Mouse (Mus musculus) limb, embryonic 13.5 days (tissue): ENCODE measurements at regions not wholly inside any gene's neighbourhood (a gene's known extent, or its start where the extent isn't known, plus 50 kb on each side); places are given as distances from the start of the nearest gene placed in this dataset.
A peak's percentile ranks its signal among the peaks of the same experiment; 100 is the strongest.

Experiments used
- ATAC-seq: fragments of 200-750 bp; cut with Nextera tagmentation; 2 replicates; pipeline ENCODE4 v1.8.0; 2017; ENCODE audit warnings: low read depth, moderate number of reproducible peaks, moderate TSS enrichment; ENCODE audit not compliant: low FRiP score
- H3K27ac ChIP-seq: fragments of 300-500 bp; sonication (generic); 2 replicates; pipeline ENCODE4 v1.5.1; 2015; ENCODE audit warnings: inconsistent platforms, mild to moderate bottlenecking, moderate library complexity
- H3K27me3 ChIP-seq: fragments of 300-500 bp; sonication (generic); 2 replicates; pipeline ENCODE4 v1.6.1; 2015; ENCODE audit warnings: mild to moderate bottlenecking, inconsistent platforms
- H3K36me3 ChIP-seq: fragments of 300-500 bp; sonication (generic); 2 replicates; pipeline ENCODE4 v1.6.1; 2015; ENCODE audit warnings: inconsistent platforms, mild to moderate bottlenecking, moderate library complexity
- H3K4me1 ChIP-seq: fragments of 300-500 bp; sonication (generic); 2 replicates; pipeline ENCODE4 v1.6.1; 2015; ENCODE audit warnings: inconsistent platforms
- H3K4me2 ChIP-seq: fragments of 300-500 bp; sonication (generic); replicated peaks from 2 replicates; pipeline ENCODE4 v1.6.1; 2015; ENCODE audit warnings: inconsistent platforms, mild to moderate bottlenecking, moderate library complexity
- H3K4me3 ChIP-seq: fragments of 300-500 bp; sonication (generic); 2 replicates; pipeline ENCODE4 v1.5.1; 2015; ENCODE audit warnings: moderate library complexity, mild to moderate bottlenecking, inconsistent platforms
- H3K9ac ChIP-seq: fragments of 300-500 bp; sonication (generic); 2 replicates; pipeline ENCODE4 v1.6.1; 2015; ENCODE audit warnings: mild to moderate bottlenecking, inconsistent platforms
- H3K9me3 ChIP-seq: fragments of 300-500 bp; sonication (generic); 2 replicates; pipeline ENCODE4 v1.6.1; 2016; ENCODE audit warnings: inconsistent platforms
- WGBS: fragments of 180-500 bp; shearing (Covaris S2); methylation state at CpG from one replicate; pipeline ENCODE4 v1.1.7; 2015; 5-methylcytosine and 5-hydroxymethylcytosine counted together

- Histone ChIP-seq H3K27me3 (0 out of 2 replicates have a peak, but pooled peaks cover 5% of the 10 kb centered on the region), H3K9ac (no peak overlapping the region), H3K36me3 (no peaks in the 10 kb centered on the region), H3K4me2 (no peak overlapping the region), H3K27ac (no peak overlapping the region), H3K9me3 (no peaks in the 10 kb centered on the region), H3K4me1 (peaks cover 4% of the 10 kb centered on the region; the same call in 1 of the 2 replicates), H3K4me3 (no peak overlapping the region)
- ATAC-seq = no peak
- WGBS = 48% methylated on average over 5 of the region's 5 CpGs
Observed at GRCm38 (mm10) chr7:136038072-136038471, 321.9 kb upstream of the Mki67 start.

GRCm38 (mm10) chr7:136038906-136039305 is 322.7 kb upstream of the Mki67 start:
- ATAC-seq = no peak
- Histone ChIP-seq H3K9me3 (no peaks in the 10 kb centered on the region), H3K4me1 (peaks cover 4% of the 10 kb centered on the region; the same call in 1 of the 2 replicates), H3K27me3 (0 out of 2 replicates have a peak, but pooled peaks cover 5% of the 10 kb centered on the region), H3K4me2 (no peak overlapping the region), H3K27ac (no peak overlapping the region), H3K9ac (no peak overlapping the region), H3K36me3 (no peaks in the 10 kb centered on the region), H3K4me3 (no peak overlapping the region)
- WGBS = 37% methylated on average over 2 of the region's 2 CpGs

GRCm38 (mm10) chr7:136041921-136042320 is 325.8 kb upstream of the Mki67 start:
- Histone ChIP-seq H3K4me1 (peaks cover 30% of the 10 kb centered on the region), H3K9ac (no peak overlapping the region), H3K36me3 (no peaks in the 10 kb centered on the region), H3K27ac (no peak overlapping the region), H3K27me3 (0 out of 2 replicates have a peak, but pooled peaks cover 5% of the 10 kb centered on the region), H3K9me3 (no peaks in the 10 kb centered on the region), H3K4me3 (no peak overlapping the region), H3K4me2 (no peak overlapping the region)
- WGBS = 46% methylated on average over 4 of the region's 4 CpGs
- no peak for ATAC-seq

- peak overlapping the region; percentile 84 for H3K27ac ChIP-seq
- WGBS = 35% methylated on average over 14 of the region's 14 CpGs
- 0 out of 2 replicates have a peak overlapping the region, but pooled peaks have one; percentile 31 for H3K9ac ChIP-seq
- H3K4me3 ChIP-seq = no peak overlapping the region
- H3K9me3 ChIP-seq = no peaks in the 10 kb centered on the region
- H3K4me2 ChIP-seq = peak overlapping the region; percentile 27
- peaks cover 65% of the 10 kb centered on the region for H3K4me1 ChIP-seq
- ATAC-seq = peak; percentile 83
- no peaks in the 10 kb centered on the region for H3K36me3 ChIP-seq
- H3K27me3 ChIP-seq = peaks cover 17% of the 10 kb centered on the region
Observed at GRCm38 (mm10) chr7:136046645-136047363, 330.6 kb upstream of the Mki67 start.

GRCm38 (mm10) chr7:136047364-136047945 is 331.3 kb upstream of the Mki67 start:
- 51% methylated on average over 7 of the region's 7 CpGs for WGBS
- H3K36me3 ChIP-seq = no peaks in the 10 kb centered on the region
- H3K9me3 ChIP-seq = no peaks in the 10 kb centered on the region
- no peak overlapping the region for H3K4me3 ChIP-seq
- peaks cover 23% of the 10 kb centered on the region for H3K27me3 ChIP-seq
- H3K27ac ChIP-seq = peak overlapping the region; percentile 84
- no peak overlapping the region; the same call in 1 of the 2 replicates for H3K4me2 ChIP-seq
- peaks cover 63% of the 10 kb centered on the region for H3K4me1 ChIP-seq
- no peak overlapping the region for H3K9ac ChIP-seq
- ATAC-seq = no peak

GRCm38 (mm10) chr7:136048925-136049586 is 332.9 kb upstream of the Mki67 start:
- Histone ChIP-seq H3K9me3 (no peaks in the 10 kb centered on the region), H3K27ac (no peak overlapping the region), H3K4me3 (no peak overlapping the region), H3K27me3 (peaks cover 31% of the 10 kb centered on the region), H3K4me1 (peaks cover 63% of the 10 kb centered on the region), H3K9ac (no peak overlapping the region), H3K36me3 (no peaks in the 10 kb centered on the region), H3K4me2 (no peak overlapping the region)
- 27% methylated on average over 7 of the region's 8 CpGs for WGBS
- no peak for ATAC-seq

GRCm38 (mm10) chr7:136049587-136049930 is 333.4 kb upstream of the Mki67 start:
- WGBS = 60% methylated on average over 4 of the region's 4 CpGs
- Histone ChIP-seq H3K27ac (no peak overlapping the region), H3K4me3 (no peak overlapping the region), H3K27me3 (peaks cover 31% of the 10 kb centered on the region), H3K9me3 (no peaks in the 10 kb centered on the region), H3K36me3 (no peaks in the 10 kb centered on the region), H3K4me2 (no peak overlapping the region), H3K4me1 (peaks cover 61% of the 10 kb centered on the region), H3K9ac (no peak overlapping the region)
- no peak for ATAC-seq

- Histone ChIP-seq H3K36me3 (no peaks in the 10 kb centered on the region), H3K27me3 (peaks cover 37% of the 10 kb centered on the region), H3K9me3 (no peaks in the 10 kb centered on the region), H3K4me3 (no peak overlapping the region), H3K4me2 (no peak overlapping the region), H3K27ac (no peak overlapping the region), H3K4me1 (peaks cover 56% of the 10 kb centered on the region), H3K9ac (no peak overlapping the region)
- ATAC-seq = no peak
- 43% methylated on average over 3 of the region's 3 CpGs for WGBS
Observed at GRCm38 (mm10) chr7:136050116-136050515, 334.0 kb upstream of the Mki67 start.

- H3K36me3 ChIP-seq = no peaks in the 10 kb centered on the region
- no peak overlapping the region for H3K4me3 ChIP-seq
- no peak for ATAC-seq
- peaks cover 28% of the 10 kb centered on the region for H3K27me3 ChIP-seq
- peak overlapping the region; percentile 49 for H3K4me2 ChIP-seq
- H3K27ac ChIP-seq = peak overlapping the region; percentile 55; the same call in 1 of the 2 replicates
- 15% methylated on average over 16 of the region's 16 CpGs for WGBS
- H3K4me1 ChIP-seq = peaks cover 50% of the 10 kb centered on the region
- no peaks in the 10 kb centered on the region for H3K9me3 ChIP-seq
- no peak overlapping the region for H3K9ac ChIP-seq
Observed at GRCm38 (mm10) chr7:136056876-136057484, 340.8 kb upstream of the Mki67 start.

GRCm38 (mm10) chr7:136058319-136058718 is 342.2 kb upstream of the Mki67 start:
- H3K4me1 ChIP-seq = peaks cover 60% of the 10 kb centered on the region
- H3K27ac ChIP-seq = peak overlapping the region; percentile 87
- no peaks in the 10 kb centered on the region for H3K9me3 ChIP-seq
- H3K4me2 ChIP-seq = peak overlapping the region; percentile 46
- 18% methylated on average over 5 of the region's 5 CpGs for WGBS
- H3K27me3 ChIP-seq = peaks cover 25% of the 10 kb centered on the region
- no peaks in the 10 kb centered on the region for H3K36me3 ChIP-seq
- no peak overlapping the region for H3K9ac ChIP-seq
- H3K4me3 ChIP-seq = no peak overlapping the region
- peak; percentile 42; the same call in 1 of the 2 replicates for ATAC-seq

GRCm38 (mm10) chr7:136058751-136059681 is 342.9 kb upstream of the Mki67 start:
- peaks cover 26% of the 10 kb centered on the region for H3K27me3 ChIP-seq
- H3K4me1 ChIP-seq = peaks cover 62% of the 10 kb centered on the region
- WGBS = 13% methylated on average over 14 of the region's 14 CpGs
- H3K27ac ChIP-seq = peak overlapping the region; percentile 87
- no peaks in the 10 kb centered on the region for H3K36me3 ChIP-seq
- H3K9ac ChIP-seq = no peak overlapping the region
- peak; percentile 73 for ATAC-seq
- peak overlapping the region; percentile 62 for H3K4me2 ChIP-seq
- no peaks in the 10 kb centered on the region for H3K9me3 ChIP-seq
- H3K4me3 ChIP-seq = no peak overlapping the region
